Comparison of ENCODE assay signal across 27 mouse cellular contexts in genomic region chr17:17412176-17412575, GRCm38 (mm10). TPM values are rescaled to one million over a fixed set of nuclear protein-coding genes. Genes with fewer than 3 reads are reported as not detected.
"Had no signal": no experiment of that assay in that cellular context is flagged by ENCODE, and none has a peak within 500 bp of the region (broad histone marks: within the 10 kb centered on the region; RNA-seq: fewer than 3 reads in every experiment).

No protein-coding gene starts in this region.

- H3K4me2 ChIP-seq: embryonic facial prominence, embryonic 12.5 days; embryonic facial prominence, embryonic 13.5 days; embryonic facial prominence, embryonic 15.5 days; forebrain, embryonic 12.5 days had no signal

- H3K36me3 ChIP-seq: embryonic facial prominence, embryonic 12.5 days; embryonic facial prominence, embryonic 13.5 days; embryonic facial prominence, embryonic 15.5 days had no signal

- H3K4me3 ChIP-seq: embryonic facial prominence, embryonic 10.5 days; embryonic facial prominence, embryonic 12.5 days; embryonic facial prominence, embryonic 13.5 days; embryonic facial prominence, embryonic 15.5 days; erythroblast, embryonic 14.5 days; forebrain, embryonic 12.5 days; gastrocnemius, adult 2 months; heart, adult 2 months had no signal

- H3K9me3 ChIP-seq: embryonic facial prominence, embryonic 12.5 days; embryonic facial prominence, embryonic 13.5 days; embryonic facial prominence, embryonic 15.5 days; forebrain, embryonic 12.5 days had no signal

- H3K27me3 ChIP-seq: embryonic facial prominence, embryonic 12.5 days; embryonic facial prominence, embryonic 13.5 days; embryonic facial prominence, embryonic 15.5 days; forebrain, embryonic 12.5 days had no signal

- ATAC-seq: forebrain, embryonic 14.5 days had no signal

- DNase-seq: cerebellum, adult 18-20 months; cerebellum, adult 2 months; cerebellum, adult 8-10 months; cerebellum, adult 9-10 months; cerebellum, adult 9-11 months; cerebellum, postnatal 10 days; cerebellum, postnatal 14 days; cerebellum, postnatal 25 days; cerebellum, postnatal 36 days; embryo, embryonic 11 days; gastrocnemius, adult 2 months; gastrocnemius, postnatal 10 days; gastrocnemius, postnatal 14 days; gastrocnemius, postnatal 25 days; gastrocnemius, postnatal 36 days; heart, adult 11 months; heart, adult 18-20 months; heart, adult 2 months had no signal

- H3K9ac ChIP-seq: embryonic facial prominence, embryonic 12.5 days; embryonic facial prominence, embryonic 13.5 days; embryonic facial prominence, embryonic 15.5 days; forebrain, embryonic 12.5 days had no signal

- H3K27ac ChIP-seq: embryonic facial prominence, embryonic 10.5 days; embryonic facial prominence, embryonic 12.5 days; embryonic facial prominence, embryonic 13.5 days; embryonic facial prominence, embryonic 15.5 days; forebrain, embryonic 12.5 days; gastrocnemius, adult 2 months; heart, adult 2 months had no signal

RNA-seq across cellular contexts. Expression of gene Lix1, which starts 9.7 kb away (rescaled TPM):
- total RNA-seq: common myeloid progenitor, adult 5-6 weeks; granulocyte monocyte progenitor cell, adult 5-6 weeks had no signal
- polyA plus RNA-seq: erythroblast, embryonic 14.5 days had no signal
